Comparison of ENCODE assay signal across 9 mouse cellular contexts in genomic region chr5:30525920-30526836, GRCm38 (mm10). TPM values are rescaled to one million over a fixed set of nuclear protein-coding genes. Genes with fewer than 3 reads are reported as not detected.
DNase-seq lines count a peak whose midpoint lies in the region; ATAC-seq lines count a peak whose summit lies in the region.
"Had no signal": no experiment of that assay in that cellular context is flagged by ENCODE, and none has a peak within 500 bp of the region (broad histone marks: within the 10 kb centered on the region; RNA-seq: fewer than 3 reads in every experiment).

No protein-coding gene starts in this region.

- no peak overlapping the region for H3K4me2 ChIP-seq in liver, embryonic 12.5 days
- H3K4me2 ChIP-seq in hindbrain, embryonic 15.5 days: no peak overlapping the region
- H3K4me2 ChIP-seq: liver, embryonic 15.5 days had no signal

- peaks cover 4% of the 10 kb centered on the region; the same call in 1 of the 2 replicates for H3K4me1 ChIP-seq in liver, embryonic 12.5 days
- 0 out of 2 replicates have a peak, but pooled peaks cover 5% of the 10 kb centered on the region for H3K4me1 ChIP-seq in hindbrain, embryonic 15.5 days (replicated peaks)
- H3K4me1 ChIP-seq: liver, embryonic 15.5 days had no signal

- peak; percentile 25 for DNase-seq in adrenal gland, postnatal 14 days
- no peak for DNase-seq in adrenal gland, postnatal 25 days
- DNase-seq in liver: peak; percentile 39
- DNase-seq in neural tube, embryonic 10.5 days (ENCODE audit: extremely low spot score, low spot score): peak; percentile 48
- no peak for DNase-seq in spleen, postnatal 14 days (ENCODE audit: low spot score in 2 of 2)
- DNase-seq in spleen, postnatal 10 days (ENCODE audit: low spot score in 2 of 2): no peak

- H3K4me3 ChIP-seq in liver, embryonic 12.5 days: no peak overlapping the region
- H3K4me3 ChIP-seq in hindbrain, embryonic 15.5 days: no peak overlapping the region
- H3K4me3 ChIP-seq: liver, embryonic 15.5 days had no signal

- no peak overlapping the region for H3K27ac ChIP-seq in liver, embryonic 12.5 days
- H3K27ac ChIP-seq in hindbrain, embryonic 15.5 days (replicated peaks): no peak overlapping the region
- H3K27ac ChIP-seq: liver, embryonic 15.5 days had no signal

- peaks cover 34% of the 10 kb centered on the region for H3K27me3 ChIP-seq in liver, embryonic 12.5 days (replicated peaks)
- H3K27me3 ChIP-seq in hindbrain, embryonic 15.5 days: no peaks in the 10 kb centered on the region

- WGBS in liver, embryonic 12.5 days (ENCODE audit: insufficient replicate concordance): 42% methylated on average over 12 of the region's 12 CpGs
- 26% methylated on average over 12 of the region's 12 CpGs for WGBS in hindbrain, embryonic 15.5 days

- H3K36me3 ChIP-seq in liver, embryonic 12.5 days: no peaks in the 10 kb centered on the region
- no peaks in the 10 kb centered on the region for H3K36me3 ChIP-seq in hindbrain, embryonic 15.5 days
- H3K36me3 ChIP-seq: liver, embryonic 15.5 days had no signal

- H3K9ac ChIP-seq in liver, embryonic 12.5 days: no peak overlapping the region
- H3K9ac ChIP-seq in hindbrain, embryonic 15.5 days: no peak overlapping the region
- H3K9ac ChIP-seq: liver, embryonic 15.5 days had no signal

- no peaks in the 10 kb centered on the region for H3K9me3 ChIP-seq in liver, embryonic 12.5 days (replicated peaks)
- H3K9me3 ChIP-seq in hindbrain, embryonic 15.5 days: no peaks in the 10 kb centered on the region
- H3K9me3 ChIP-seq: liver, embryonic 15.5 days had no signal

- ATAC-seq in liver, embryonic 12.5 days: no peak
- peak; percentile 71 for ATAC-seq in hindbrain, embryonic 15.5 days (ENCODE audit: low FRiP score, low read depth)

RNA-seq across cellular contexts. Expression of gene Cib4, which starts 19.5 kb away (rescaled TPM):
- 1.0 and 1.4 TPM in 2 replicates for total RNA-seq in adrenal gland, postnatal 14 days (2021)
- 2.2 TPM in 2 replicates for total RNA-seq in adrenal gland, postnatal 25 days (2021)
- not detected in 2 replicates for polyA plus RNA-seq in liver, embryonic 12.5 days (2016; fragmentation: Nextera tagmentation; extraction: Ambion mirVana)
- polyA plus RNA-seq in hindbrain, embryonic 15.5 days (2015; fragmentation: Nextera tagmentation; extraction: Ambion mirVana): not detected in 2 replicates
- polyA plus RNA-seq: liver, embryonic 15.5 days had no signal

Comparison
In these comparisons a context has a peak if more than half of its experiments do, and no peak if none do; other contexts are left out.
1. DNase-seq: peak in adrenal gland, postnatal 14 days (single experiment), liver (single experiment) and neural tube, embryonic 10.5 days (single experiment); none in adrenal gland, postnatal 25 days (single experiment), spleen, postnatal 14 days (0 of 2) and spleen, postnatal 10 days (0 of 2).